Mouse (Mus musculus): ENCODE measurements around the gene Fibp.

- TF ChIP-seq POLR2A (IDR thresholded peaks at IDR 0.05; ENCODE audit: low read depth, low read length) (peak; percentile 96), CTCF (IDR thresholded peaks at IDR 0.05; ENCODE audit: borderline replicate concordance, insufficient read depth, low read length) (no peak)
Observed at GRCm38 (mm10) chr19:5490313-5490897, 30.0 kb downstream of the Fibp start, which contains the start of gene Cfl1.
